Mouse (Mus musculus) stomach, postnatal 0 days (tissue): ENCODE measurements at regions not wholly inside any gene's neighbourhood (a gene's known extent, or its start where the extent isn't known, plus 50 kb on each side); places are given as distances from the start of the nearest gene placed in this dataset.

Experiments used
- CTCF ChIP-seq: IDR thresholded peaks from 2 replicates; pipeline ENCODE4 v1.5.1; 2016; ENCODE audit warnings: antibody characterized with exemption, low read depth, mild to moderate bottlenecking, moderate library complexity
- EP300 ChIP-seq: optimal IDR thresholded peaks from 2 replicates; pipeline ENCODE3; 2016; ENCODE audit warnings: antibody characterized with exemption

DNA sequence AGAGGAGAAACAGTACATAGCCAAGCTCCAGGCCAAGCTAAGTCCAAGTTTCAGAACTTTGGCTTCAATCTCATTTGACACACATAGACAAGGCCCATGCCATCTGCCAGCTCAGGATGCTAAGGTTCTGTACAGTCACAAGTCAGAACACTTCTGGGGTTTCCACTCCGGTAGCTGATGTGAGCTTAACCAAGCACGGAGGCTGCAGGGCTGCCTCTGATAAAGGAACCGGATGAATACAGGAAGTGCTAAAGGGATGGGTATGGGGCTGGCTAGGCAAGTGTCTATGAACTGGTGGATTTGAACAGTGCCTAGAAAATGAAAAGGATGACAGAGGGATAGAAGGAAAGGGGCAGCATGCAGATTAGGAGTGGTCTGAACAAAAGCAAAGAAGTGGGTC, 75.4 kb upstream of the Vldlr start:
- TF ChIP-seq EP300, result no peak
- TF ChIP-seq CTCF, result no peak
